Mouse (Mus musculus) limb, embryonic 12.5 days (tissue): Measurements from ENCODE around the gene Pbxip1. TPM values are rescaled to one million over a fixed set of nuclear protein-coding genes. Genes with fewer than 3 reads are reported as not detected.

Experiments
- ATAC-seq: fragments of 200-750 bp; cut with Nextera tagmentation; 2 replicates; pipeline ENCODE4 v1.8.0; 2017; ENCODE audit warnings: low read depth, moderate TSS enrichment; ENCODE audit not compliant: insufficient number of reproducible peaks, insufficient read depth, low FRiP score, low TSS enrichment
- H3K27ac ChIP-seq: fragments of 300-500 bp; sonication (generic); 2 replicates; pipeline ENCODE4 v1.5.1; 2016; ENCODE audit warnings: mild to moderate bottlenecking, moderate library complexity
- H3K27me3 ChIP-seq: fragments of 300-500 bp; sonication (generic); 2 replicates; pipeline ENCODE4 v1.6.1; 2016; ENCODE audit warnings: mild to moderate bottlenecking, moderate library complexity
- H3K36me3 ChIP-seq: fragments of 300-500 bp; sonication (generic); 2 replicates; pipeline ENCODE4 v1.6.1; 2016; ENCODE audit warnings: mild to moderate bottlenecking, moderate library complexity
- H3K4me1 ChIP-seq: fragments of 300-500 bp; sonication (generic); replicated peaks from 2 replicates; pipeline ENCODE4 v1.6.1; 2016
- H3K4me2 ChIP-seq: fragments of 300-500 bp; sonication (generic); 2 replicates; pipeline ENCODE4 v1.6.1; 2016; ENCODE audit warnings: mild to moderate bottlenecking, moderate library complexity
- H3K4me3 ChIP-seq: fragments of 300-500 bp; sonication (generic); replicated peaks from 2 replicates; pipeline ENCODE4 v1.5.1; 2016; ENCODE audit warnings: mild to moderate bottlenecking
- H3K9ac ChIP-seq: fragments of 300-500 bp; sonication (generic); replicated peaks from 2 replicates; pipeline ENCODE4 v1.6.1; 2016; ENCODE audit warnings: mild to moderate bottlenecking, moderate library complexity
- H3K9me3 ChIP-seq: fragments of 300-500 bp; sonication (generic); 2 replicates; pipeline ENCODE4 v1.6.1; 2016; ENCODE audit warnings: mild to moderate bottlenecking, moderate library complexity
- WGBS: fragments of 180-500 bp; shearing (Covaris S2); methylation state at CpG from one replicate; pipeline ENCODE4 v1.1.7; 2016; 5-methylcytosine and 5-hydroxymethylcytosine counted together
- polyA plus RNA-seq: library from polyadenylated mRNA; unstranded; fragments of >200 nt; fragmentation: Nextera tagmentation; extraction: Ambion mirVana; gene quantifications from 2 replicates; pipeline ENCODE4 v1.2.1, GENCODE M21; 2016

The Pbxip1 gene
- polyA plus RNA-seq, 1 experiment from 2014 or later = 27.4 TPM

DNA sequence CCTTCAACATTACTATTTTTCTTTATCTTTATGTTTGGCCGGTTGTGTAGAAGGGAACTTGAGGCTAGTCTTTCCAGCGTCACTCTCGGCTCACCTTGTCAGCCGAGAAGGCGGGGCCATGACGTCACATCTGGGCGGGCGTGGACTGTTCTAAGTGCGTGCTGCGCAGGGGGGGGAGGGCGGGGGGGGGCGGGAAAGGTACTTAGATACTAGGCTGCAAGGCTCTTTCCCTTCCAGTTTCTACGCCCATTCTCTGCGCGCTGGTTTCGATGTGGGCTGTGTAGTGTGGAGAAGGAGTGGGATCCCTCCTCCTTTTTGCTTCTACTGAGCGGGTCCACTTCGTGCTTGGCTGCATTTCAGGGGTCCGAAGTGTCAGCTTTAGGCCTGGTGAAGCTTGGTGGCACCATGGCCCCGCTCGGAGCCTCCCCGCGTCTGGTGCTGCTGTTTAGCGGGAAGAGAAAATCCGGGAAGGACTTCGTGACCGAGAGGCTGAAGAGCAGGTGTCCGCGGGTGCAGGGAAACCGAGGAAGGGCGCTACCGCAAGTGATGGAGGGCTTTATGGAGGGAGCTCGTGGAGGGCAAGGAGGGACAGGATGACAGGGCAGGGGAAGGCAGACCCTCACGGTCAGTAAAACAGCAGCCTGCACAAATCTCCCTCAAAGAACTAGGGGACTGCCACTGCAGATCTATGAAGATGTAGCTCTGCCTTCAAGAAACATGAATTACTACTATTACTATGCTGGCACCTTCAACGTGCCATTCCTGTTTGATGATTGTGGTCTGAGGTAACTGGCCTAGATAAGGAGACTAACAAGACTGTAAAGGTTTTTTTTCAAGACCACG lies 22.7 kb downstream of the Pbxip1 start:
- Histone ChIP-seq H3K4me3 (peak overlapping the region; percentile 65), H3K36me3 (peaks cover 11% of the 10 kb centered on the region), H3K27me3 (no peaks in the 10 kb centered on the region), H3K9me3 (no peaks in the 10 kb centered on the region), H3K4me2 (peak overlapping the region; percentile 66), H3K4me1 (peaks cover 22% of the 10 kb centered on the region), H3K9ac (peak overlapping the region; percentile 77), H3K27ac (peak overlapping the region; percentile 91)
- WGBS = under 1% methylated on average over 33 of the region's 36 CpGs
- ATAC-seq = peak; percentile 82

DNA sequence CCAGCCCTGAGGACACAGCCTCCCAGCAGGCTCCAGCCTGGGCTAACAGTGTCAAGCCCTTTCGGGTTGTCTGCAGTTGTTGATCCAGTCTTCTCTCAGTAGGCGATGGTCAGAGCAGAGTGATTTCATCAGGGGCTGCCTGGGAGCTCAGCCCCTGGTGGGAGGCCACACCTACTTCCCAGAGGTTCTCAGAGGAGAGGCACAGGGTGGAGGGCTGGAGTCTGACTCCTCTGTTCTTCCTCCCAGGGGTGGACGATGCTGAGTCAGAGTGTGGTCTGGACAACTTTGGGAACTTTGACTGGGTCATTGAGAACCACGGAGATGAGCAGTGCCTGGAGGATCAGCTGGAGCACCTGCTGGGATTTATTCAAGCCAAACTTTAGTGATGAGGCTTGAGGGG lies 31.8 kb downstream of the Pbxip1 start:
- Histone ChIP-seq H3K4me2 (no peak overlapping the region), H3K4me3 (no peak overlapping the region), H3K9ac (no peak overlapping the region), H3K27ac (no peak overlapping the region), H3K27me3 (no peaks in the 10 kb centered on the region), H3K9me3 (no peaks in the 10 kb centered on the region), H3K36me3 (peaks cover 38% of the 10 kb centered on the region; the same call in 1 of the 2 replicates), H3K4me1 (no peaks in the 10 kb centered on the region)
- ATAC-seq = no peak
- 61% methylated on average over 4 of the region's 4 CpGs for WGBS

DNA sequence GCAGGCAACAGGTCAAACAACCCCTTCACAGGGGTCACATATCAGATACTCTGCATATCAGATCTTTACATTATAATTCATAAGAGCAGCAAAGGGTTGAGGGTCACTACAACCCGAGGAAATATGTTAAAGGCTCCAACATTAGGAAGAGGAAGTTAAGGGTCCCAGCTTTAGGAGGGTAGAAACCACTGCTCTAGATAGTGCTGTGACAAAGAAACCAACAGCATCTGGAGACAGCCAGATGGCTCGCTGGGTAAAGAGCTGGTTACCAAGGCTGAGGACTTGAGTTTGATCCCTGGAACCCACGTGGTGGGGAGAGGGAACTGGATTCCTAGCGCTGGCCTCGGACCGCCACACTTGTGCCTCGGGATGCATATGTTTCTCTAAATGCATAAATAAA lies 35.8 kb downstream of the Pbxip1 start:
- H3K4me2 ChIP-seq = no peak overlapping the region
- H3K4me1 ChIP-seq = no peaks in the 10 kb centered on the region
- no peaks in the 10 kb centered on the region for H3K27me3 ChIP-seq
- 84% methylated on average over 7 of the region's 7 CpGs for WGBS
- no peak for ATAC-seq
- H3K9me3 ChIP-seq = no peaks in the 10 kb centered on the region
- H3K36me3 ChIP-seq = peaks cover 28% of the 10 kb centered on the region; the same call in 1 of the 2 replicates
- H3K9ac ChIP-seq = no peak overlapping the region
- no peak overlapping the region for H3K4me3 ChIP-seq
- H3K27ac ChIP-seq = no peak overlapping the region

DNA sequence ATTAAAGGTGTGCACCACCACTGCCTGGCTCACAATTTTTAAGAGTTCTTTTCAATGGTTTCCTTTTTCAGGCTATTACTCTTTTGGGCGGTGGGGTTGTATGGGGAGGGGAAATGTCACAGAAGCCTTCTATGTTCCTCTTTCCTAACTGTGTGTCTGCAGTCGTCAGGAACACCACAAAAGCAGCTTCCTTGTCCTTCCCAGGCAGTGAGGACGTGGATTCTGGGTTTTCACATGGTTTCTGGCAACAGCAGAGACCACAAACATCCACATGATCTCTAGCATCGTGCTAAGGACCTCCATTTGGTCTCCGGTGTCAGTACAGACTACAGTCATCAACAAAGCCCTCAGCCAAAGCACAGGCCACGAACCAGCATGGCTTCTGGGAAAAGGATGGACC lies 37.3 kb downstream of the Pbxip1 start:
- Histone ChIP-seq H3K9ac (no peak overlapping the region), H3K27ac (no peak overlapping the region), H3K36me3 (peaks cover 12% of the 10 kb centered on the region; the same call in 1 of the 2 replicates), H3K4me3 (no peak overlapping the region), H3K4me1 (no peaks in the 10 kb centered on the region), H3K27me3 (no peaks in the 10 kb centered on the region), H3K4me2 (no peak overlapping the region), H3K9me3 (no peaks in the 10 kb centered on the region)
- 76% methylated on average over 6 of the region's 6 CpGs for WGBS
- no peak for ATAC-seq

DNA sequence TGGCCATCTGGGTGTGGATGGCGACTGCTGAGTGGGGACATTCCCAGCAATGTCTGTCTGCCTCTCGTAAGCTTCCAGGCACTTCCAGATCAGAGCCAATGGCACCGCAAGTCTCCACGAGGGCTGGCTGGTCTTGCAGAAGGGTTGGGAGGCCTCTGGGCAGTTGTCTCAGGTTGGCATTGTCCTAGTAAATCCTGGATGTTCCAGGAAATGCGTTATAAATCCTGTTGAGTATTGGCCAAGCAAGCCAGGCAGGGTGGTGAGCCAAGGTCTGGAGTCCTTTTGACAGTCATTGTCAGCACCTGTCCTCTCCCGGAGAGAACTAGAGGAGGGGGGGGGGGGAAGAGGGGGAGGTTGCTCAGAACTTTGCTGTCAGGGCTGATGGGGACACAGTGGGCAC lies 42.5 kb downstream of the Pbxip1 start:
- H3K4me3 ChIP-seq = no peak overlapping the region
- no peaks in the 10 kb centered on the region for H3K27me3 ChIP-seq
- no peak for ATAC-seq
- H3K27ac ChIP-seq = no peak overlapping the region
- no peaks in the 10 kb centered on the region for H3K9me3 ChIP-seq
- no peak overlapping the region for H3K9ac ChIP-seq
- H3K36me3 ChIP-seq = no peaks in the 10 kb centered on the region
- no peaks in the 10 kb centered on the region for H3K4me1 ChIP-seq
- WGBS = 75% methylated on average over 6 of the region's 6 CpGs
- no peak overlapping the region for H3K4me2 ChIP-seq

DNA sequence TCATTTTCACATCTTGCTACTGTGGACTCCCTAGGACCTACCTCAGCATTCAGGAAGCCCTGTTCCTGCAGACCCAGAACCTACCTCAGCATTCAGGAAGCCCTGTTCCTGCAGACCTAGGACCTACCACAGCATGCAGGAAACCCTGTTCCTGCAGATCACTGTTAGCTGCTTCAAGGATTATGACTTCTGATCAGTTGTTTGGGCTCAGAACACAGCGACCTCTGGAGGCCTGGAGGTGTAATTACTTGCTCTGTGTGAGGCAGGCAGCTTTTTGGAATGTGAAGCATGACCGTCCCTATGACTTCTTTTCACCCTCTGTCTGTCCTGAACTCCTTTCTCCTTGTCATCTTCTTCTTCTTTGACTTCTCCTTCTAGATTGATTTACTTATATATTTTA lies 45.0 kb downstream of the Pbxip1 start:
- Histone ChIP-seq H3K4me3 (no peak overlapping the region), H3K36me3 (no peaks in the 10 kb centered on the region), H3K9ac (no peak overlapping the region), H3K4me2 (no peak overlapping the region), H3K4me1 (no peaks in the 10 kb centered on the region), H3K9me3 (no peaks in the 10 kb centered on the region), H3K27me3 (0 out of 2 replicates have a peak, but pooled peaks cover 7% of the 10 kb centered on the region), H3K27ac (no peak overlapping the region)
- 40% methylated on average over 2 of the region's 2 CpGs for WGBS
- ATAC-seq = no peak

DNA sequence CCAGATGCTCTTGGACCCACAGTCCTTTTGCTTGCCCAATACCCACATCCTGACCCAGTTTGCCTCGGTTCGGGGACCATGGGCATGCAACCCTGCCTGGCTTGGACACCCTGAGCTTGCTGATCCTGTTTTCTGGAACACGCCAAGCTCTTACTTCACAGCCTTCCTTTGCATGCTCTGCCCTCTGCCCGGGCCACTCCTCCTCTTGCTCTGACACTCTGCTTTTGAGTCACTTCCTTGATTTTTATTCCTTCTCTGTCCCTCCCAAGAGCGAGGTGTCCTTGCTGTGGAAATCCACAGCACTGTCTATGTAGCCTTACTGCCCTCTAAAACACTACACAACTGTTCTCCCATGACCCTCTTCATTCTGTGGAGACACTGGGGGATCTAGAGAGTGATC lies 45.7 kb downstream of the Pbxip1 start:
- WGBS = 87% methylated on average over 5 of the region's 5 CpGs
- no peak overlapping the region for H3K27ac ChIP-seq
- H3K4me1 ChIP-seq = no peaks in the 10 kb centered on the region
- no peak overlapping the region for H3K4me2 ChIP-seq
- no peak overlapping the region for H3K4me3 ChIP-seq
- ATAC-seq = no peak
- H3K9ac ChIP-seq = no peak overlapping the region
- H3K27me3 ChIP-seq = peaks cover 12% of the 10 kb centered on the region
- no peaks in the 10 kb centered on the region for H3K36me3 ChIP-seq
- no peaks in the 10 kb centered on the region for H3K9me3 ChIP-seq

DNA sequence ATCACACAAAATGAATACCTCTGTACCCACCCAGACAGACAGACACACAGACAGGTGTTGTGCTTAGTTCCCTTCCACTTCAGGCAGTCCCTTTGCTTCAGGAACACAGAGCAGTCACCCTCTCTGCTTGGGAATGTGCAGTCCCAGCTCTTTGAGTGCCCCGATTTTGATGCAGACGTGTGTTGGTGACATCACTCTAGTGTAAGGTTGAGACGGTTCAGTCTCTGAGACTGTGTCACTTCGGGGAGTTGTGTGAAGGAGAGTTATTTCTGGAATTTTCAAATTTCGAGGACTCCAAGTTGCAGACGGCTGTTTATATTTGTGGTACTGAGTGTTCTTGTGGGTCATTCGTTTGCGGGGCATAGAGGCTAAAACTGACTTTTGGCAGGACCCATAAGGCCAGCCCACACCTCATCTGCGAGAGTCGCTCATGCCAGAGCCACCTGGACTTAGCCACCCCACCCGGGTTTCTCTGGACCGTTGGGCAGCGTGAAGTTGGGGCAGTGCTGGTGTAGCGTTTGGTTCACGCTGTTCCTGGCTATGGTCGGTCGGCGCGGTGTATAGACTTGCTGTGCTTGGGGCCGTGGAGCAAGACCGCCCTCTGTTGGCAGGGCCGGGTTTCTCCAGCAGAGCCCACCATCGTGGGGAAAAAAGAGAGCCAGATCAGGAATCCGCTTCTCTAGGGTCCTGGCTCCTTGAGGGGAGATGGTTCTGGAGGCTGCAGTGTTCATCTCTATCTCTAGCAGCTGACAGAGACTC lies 48.4 kb downstream of the Pbxip1 start:
- H3K9ac ChIP-seq = no peak overlapping the region
- peak; percentile 76; the same call in 1 of the 2 replicates for ATAC-seq
- H3K36me3 ChIP-seq = no peaks in the 10 kb centered on the region
- H3K27ac ChIP-seq = no peak overlapping the region
- peaks cover 18% of the 10 kb centered on the region for H3K27me3 ChIP-seq
- H3K4me1 ChIP-seq = no peaks in the 10 kb centered on the region
- no peaks in the 10 kb centered on the region for H3K9me3 ChIP-seq
- H3K4me2 ChIP-seq = peak overlapping the region; percentile 45
- H3K4me3 ChIP-seq = peak overlapping the region; percentile 16; the same call in 1 of the 2 replicates
- WGBS = 19% methylated on average over 24 of the region's 24 CpGs

DNA sequence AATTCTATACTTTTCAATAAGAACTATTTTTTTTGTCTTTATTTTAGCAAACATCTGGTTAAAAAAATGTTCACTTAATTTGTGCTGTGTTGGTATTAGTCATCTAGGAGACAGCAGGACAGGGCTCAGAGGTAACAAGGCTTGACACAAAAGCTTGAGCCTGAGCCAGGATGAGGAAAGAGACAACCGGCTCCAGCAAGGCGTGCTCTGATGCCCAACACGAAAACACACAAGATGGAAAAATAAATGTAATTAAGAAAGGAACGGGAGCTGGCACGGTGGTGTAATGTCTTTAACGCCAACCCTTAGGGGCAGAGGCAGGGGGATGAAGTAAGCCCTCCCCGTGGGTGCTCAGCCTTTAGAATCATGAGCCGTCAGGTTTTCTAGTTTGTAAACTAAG lies 49.6 kb downstream of the Pbxip1 start:
- no peaks in the 10 kb centered on the region for H3K9me3 ChIP-seq
- H3K9ac ChIP-seq = no peak overlapping the region
- peaks cover 18% of the 10 kb centered on the region for H3K27me3 ChIP-seq
- WGBS = 86% methylated on average over 8 of the region's 8 CpGs
- ATAC-seq = no peak
- H3K4me2 ChIP-seq = no peak overlapping the region
- no peak overlapping the region for H3K27ac ChIP-seq
- no peaks in the 10 kb centered on the region for H3K36me3 ChIP-seq
- H3K4me3 ChIP-seq = no peak overlapping the region
- H3K4me1 ChIP-seq = no peaks in the 10 kb centered on the region; the same call in 1 of the 2 replicates

DNA sequence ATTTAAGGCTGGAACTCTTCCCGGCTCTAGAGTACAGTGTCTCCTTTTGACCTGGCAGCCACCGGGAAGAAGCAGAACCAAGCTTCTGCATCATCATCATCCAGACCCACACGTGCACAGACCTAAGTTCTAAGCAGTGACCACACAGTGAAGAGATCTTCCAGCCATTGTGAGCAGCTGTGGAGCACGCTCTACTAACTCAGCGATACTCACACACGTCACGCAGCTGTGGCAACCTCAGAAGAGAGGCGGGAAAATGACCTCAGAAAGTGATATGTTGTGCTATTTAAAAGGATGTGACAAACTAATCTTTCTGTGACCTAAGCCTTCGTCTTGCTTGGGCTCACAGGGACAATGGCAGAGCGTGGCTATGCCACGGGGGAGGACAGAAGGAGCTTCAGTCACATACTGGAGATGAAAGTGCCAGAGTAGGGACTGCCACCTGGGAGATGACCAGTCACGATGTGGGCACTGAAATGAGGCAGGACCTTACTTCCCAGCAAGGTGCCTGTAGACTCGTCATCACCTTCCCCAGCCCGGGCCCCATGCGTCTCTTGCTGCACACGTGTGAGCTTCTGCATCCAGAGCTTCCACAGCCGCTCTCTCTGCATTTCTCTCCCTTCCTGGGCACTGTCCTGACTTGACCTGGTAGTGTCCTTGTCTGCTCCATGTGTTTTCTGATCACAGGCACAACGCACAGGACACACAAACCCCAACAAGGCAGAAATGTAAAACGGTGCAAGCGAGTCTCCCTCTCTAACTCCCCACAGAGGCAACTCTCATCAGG lies 50.6 kb downstream of the Pbxip1 start:
- H3K9me3 ChIP-seq = no peaks in the 10 kb centered on the region
- no peak overlapping the region for H3K27ac ChIP-seq
- H3K27me3 ChIP-seq = peaks cover 18% of the 10 kb centered on the region
- no peak overlapping the region for H3K4me3 ChIP-seq
- WGBS = 70% methylated on average over 20 of the region's 20 CpGs
- H3K4me2 ChIP-seq = no peak overlapping the region
- H3K36me3 ChIP-seq = no peaks in the 10 kb centered on the region
- H3K9ac ChIP-seq = no peak overlapping the region
- ATAC-seq = no peak
- peaks cover 1% of the 10 kb centered on the region; the same call in 1 of the 2 replicates for H3K4me1 ChIP-seq

DNA sequence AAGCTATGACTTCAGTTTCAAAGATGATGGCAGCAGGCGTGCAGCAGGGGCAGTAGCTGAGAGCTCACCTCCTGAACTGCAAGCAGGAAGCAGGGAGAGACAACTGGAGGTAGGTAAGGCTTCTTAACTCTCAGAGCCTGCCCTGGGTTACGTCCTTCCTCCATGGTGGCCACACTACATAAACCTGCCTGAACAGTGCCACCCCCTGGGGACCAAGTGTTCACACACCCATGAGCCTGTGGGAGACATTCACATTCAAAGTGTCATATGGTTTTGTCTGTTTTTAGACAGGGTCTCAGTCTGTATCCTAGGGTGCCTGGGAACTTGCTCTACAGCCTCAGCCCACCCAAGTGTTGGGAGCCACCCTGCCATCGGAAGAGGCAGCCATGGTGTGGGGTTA lies 54.3 kb downstream of the Pbxip1 start:
- no peak overlapping the region for H3K27ac ChIP-seq
- peaks cover 18% of the 10 kb centered on the region for H3K4me1 ChIP-seq
- no peaks in the 10 kb centered on the region for H3K9me3 ChIP-seq
- no peak for ATAC-seq
- no peak overlapping the region for H3K9ac ChIP-seq
- 83% methylated on average over 3 of the region's 3 CpGs for WGBS
- no peak overlapping the region for H3K4me3 ChIP-seq
- no peaks in the 10 kb centered on the region for H3K36me3 ChIP-seq
- H3K4me2 ChIP-seq = no peak overlapping the region
- H3K27me3 ChIP-seq = peaks cover 12% of the 10 kb centered on the region
